Mouse (Mus musculus) myocyte (in vitro differentiated cells): ENCODE results near the gene Gm49510.

Source experiments
- CEBPB ChIP-seq: IDR thresholded peaks from 2 replicates; pipeline ENCODE4 v1.6.1; 2011; ENCODE audit warnings: mild to moderate bottlenecking, moderate library complexity; ENCODE audit not compliant: poor library complexity, insufficient read depth, severe bottlenecking
- E2F4 ChIP-seq: IDR thresholded peaks from one replicate; pipeline ENCODE4 v1.6.1; 2011; ENCODE audit warnings: mild to moderate bottlenecking, control low read depth, moderate library complexity; ENCODE audit not compliant: insufficient read depth
- MAX ChIP-seq: IDR thresholded peaks from one replicate; pipeline ENCODE4 v1.6.1; 2011; ENCODE audit warnings: low read depth, mild to moderate bottlenecking, control low read depth
- MYOD1 ChIP-seq, 3 experiments: IDR thresholded peaks; one replicate each; pipeline ENCODE4 v1.6.1; 2011; ENCODE audit warnings: control low read depth in 2 of 3, low read depth in 2 of 3, mild to moderate bottlenecking in 2 of 3, moderate library complexity in 1 of 3; ENCODE audit not compliant: insufficient read length in 2 of 3, control insufficient read depth in 1 of 3
- MYOG ChIP-seq, 3 experiments: IDR thresholded peaks; one replicate each; pipeline ENCODE4 v1.6.1; 2011; ENCODE audit warnings: control low read depth in 2 of 3, low read depth in 2 of 3, mild to moderate bottlenecking in 2 of 3; ENCODE audit not compliant: insufficient read length in 2 of 3, control insufficient read depth in 1 of 3, insufficient read depth in 1 of 3
- POLR2A ChIP-seq: IDR thresholded peaks from one replicate; pipeline ENCODE4 v1.6.1; 2011; ENCODE audit warnings: low read depth, mild to moderate bottlenecking, control low read depth, moderate library complexity; ENCODE audit not compliant: insufficient read length
- POLR2AphosphoS2 ChIP-seq: IDR thresholded peaks from one replicate; pipeline ENCODE4 v1.6.1; 2011; ENCODE audit warnings: low read depth, control low read depth; ENCODE audit not compliant: insufficient read length
- REST ChIP-seq: IDR thresholded peaks from one replicate; pipeline ENCODE4 v1.6.1; 2011; ENCODE audit warnings: mild to moderate bottlenecking, control low read depth, moderate library complexity; ENCODE audit not compliant: insufficient read depth, insufficient read length
- SRF ChIP-seq: IDR thresholded peaks from one replicate; pipeline ENCODE4 v1.6.1; 2011; ENCODE audit warnings: low read depth; ENCODE audit not compliant: control insufficient read depth, insufficient read length
- TCF12 ChIP-seq: IDR thresholded peaks from one replicate; pipeline ENCODE4 v1.6.1; 2011; ENCODE audit warnings: mild to moderate bottlenecking, control low read depth; ENCODE audit not compliant: poor library complexity, insufficient read depth, severe bottlenecking
- TCF3 ChIP-seq: IDR thresholded peaks from one replicate; pipeline ENCODE4 v1.6.1; 2011; ENCODE audit warnings: low read depth, control low read depth; ENCODE audit not compliant: insufficient read length
- USF1 ChIP-seq: IDR thresholded peaks from one replicate; pipeline ENCODE4 v1.6.1; 2011; ENCODE audit warnings: low read depth, mild to moderate bottlenecking, control low read depth, moderate library complexity

- TF ChIP-seq SRF (no peak), POLR2A (no peak), POLR2AphosphoS2 (no peak), REST (no peak), MAX (no peak), USF1 (no peak), E2F4 (no peak), TCF12 (no peak), MYOD1 (IDR thresholded peaks at IDR 0.05; ENCODE audit: control insufficient read depth in 1 of 3, insufficient read length in 2 of 3, low read depth in 2 of 3) (no peak), MYOG (IDR thresholded peaks at IDR 0.05; ENCODE audit: control insufficient read depth in 1 of 3, insufficient read depth in 1 of 3, insufficient read length in 2 of 3, low read depth in 2 of 3) (no peak), TCF3 (no peak), CEBPB (no peak)
Measured at GRCm38 (mm10) chr15:78900585-78901421, 1.3 kb downstream of the Gm49510 start.
